Mouse (Mus musculus): ENCODE results near the gene Olfr1418.
"Not testable (repeated sequence)": the region's sequence is repeated elsewhere in the genome, so short reads cannot be mapped to it uniquely, and the experiment has no call there.

The Olfr1418 gene

GRCm38 (mm10) chr19:11860966-11861365 lies at the start of gene Olfr1418:
Olfr1418 (minus strand) TSS chr19:11861066.
- DNase-seq (ENCODE audit: low read depth): no peak

DNA sequence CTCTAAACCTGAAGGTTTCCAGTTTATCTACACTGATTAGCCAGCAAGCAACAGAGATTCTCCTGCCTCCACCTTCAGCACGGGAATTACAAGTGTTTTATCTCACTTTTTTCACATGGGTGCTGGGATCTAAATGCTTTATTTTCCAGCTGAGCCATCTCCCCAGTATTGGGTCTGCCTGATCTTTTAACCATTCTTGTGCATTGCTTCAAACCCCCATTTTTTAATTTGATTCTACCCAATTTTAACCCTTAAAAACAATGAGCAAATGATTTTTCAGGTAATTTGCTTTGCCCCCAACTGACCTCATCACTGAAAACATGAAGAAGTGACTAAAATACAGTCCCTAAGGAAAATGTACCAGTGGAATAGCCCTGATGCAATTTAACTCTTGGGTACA lies 25.4 kb upstream of the Olfr1418 start, which contains the start of gene Olfr1420:
Gene Olfr1420 (plus strand): TSS at position 301 of the 400 bp plus-strand sequence.
- no peak for DNase-seq (ENCODE audit: low read depth)

DNA sequence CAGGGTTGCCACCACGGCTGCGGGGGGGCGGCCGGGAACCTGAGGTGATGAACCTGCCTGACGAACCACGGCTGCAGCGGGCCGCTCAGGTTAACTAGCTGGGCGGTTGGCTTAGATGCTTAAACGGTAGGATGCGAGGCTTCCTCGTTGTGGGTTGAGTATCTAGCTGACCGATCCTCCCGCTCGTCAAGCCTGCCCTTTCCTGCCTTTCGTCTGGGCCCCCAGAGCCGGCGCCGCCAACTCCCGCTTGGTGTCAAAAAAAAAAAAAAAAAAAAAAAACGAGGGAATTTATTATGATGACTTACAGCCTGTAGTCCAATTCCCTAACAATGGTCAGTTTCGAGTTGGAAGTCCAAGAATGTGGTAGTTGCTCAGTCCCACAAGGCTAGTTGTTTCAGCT lies 17.5 kb upstream of the Olfr1418 start:
- DNase-seq (ENCODE audit: low read depth): not testable (repeated sequence)

DNA sequence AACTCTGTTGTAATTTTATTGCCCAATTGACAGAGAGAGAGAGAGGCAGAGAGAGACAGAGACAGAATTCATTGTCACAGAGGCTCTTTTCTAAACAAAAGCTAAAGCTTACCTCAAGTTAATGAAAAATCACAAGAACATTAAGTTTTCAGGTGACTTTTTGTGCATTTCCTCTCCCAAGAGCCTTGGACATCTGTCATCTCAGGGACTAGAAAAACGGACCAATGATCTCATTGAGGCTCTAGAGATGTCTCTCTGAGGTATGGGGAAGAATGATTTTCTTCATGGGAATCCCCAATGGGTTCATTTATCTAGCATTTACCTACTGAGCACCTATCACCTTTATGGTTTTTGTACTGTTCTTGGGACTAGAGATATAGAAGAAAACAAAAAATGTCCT lies 14.1 kb upstream of the Olfr1418 start, which contains the start of gene Olfr1419:
Gene Olfr1419 (minus strand): TSS at position 101 of the 400 bp plus-strand sequence.
- no peak for DNase-seq (ENCODE audit: low read depth)

DNA sequence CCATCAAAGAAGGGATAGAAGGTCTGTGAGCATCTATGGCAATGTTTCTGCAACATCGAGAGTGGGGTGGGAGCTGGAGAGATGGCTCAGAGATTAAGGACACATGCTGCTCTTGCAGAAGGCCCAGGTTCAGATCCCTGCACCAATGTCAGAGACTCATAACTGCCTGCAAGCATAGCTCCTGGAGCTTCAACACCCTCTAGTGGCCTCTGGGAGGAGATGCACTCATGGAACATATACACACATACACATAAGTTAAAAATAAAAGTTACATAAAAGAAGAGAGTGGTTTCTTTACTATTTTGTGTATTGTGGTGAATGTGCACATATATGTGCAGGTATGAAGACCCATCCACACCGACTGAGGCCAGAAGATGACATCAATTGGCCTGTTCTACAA lies 7.0 kb upstream of the Olfr1418 start:
- DNase-seq (ENCODE audit: low read depth): no peak

GRCm38 (mm10) chr19:11856506-11856905 lies 4.4 kb downstream of the Olfr1418 start:
- no peak for DNase-seq (ENCODE audit: low read depth)

GRCm38 (mm10) chr19:11854821-11855220 lies 6.0 kb downstream of the Olfr1418 start:
- DNase-seq (ENCODE audit: low read depth): no peak

- DNase-seq (ENCODE audit: low read depth): no peak
Measured at GRCm38 (mm10) chr19:11852652-11853051, 8.2 kb downstream of the Olfr1418 start.

- no peak for DNase-seq (ENCODE audit: low read depth)
Measured at GRCm38 (mm10) chr19:11846333-11846732, 14.5 kb downstream of the Olfr1418 start.

GRCm38 (mm10) chr19:11839119-11839518 lies 21.7 kb downstream of the Olfr1418 start, which contains the start of gene Olfr1417:
Olfr1417 (minus strand) TSS chr19:11839219.
- no peak for DNase-seq (ENCODE audit: low read depth)

DNA sequence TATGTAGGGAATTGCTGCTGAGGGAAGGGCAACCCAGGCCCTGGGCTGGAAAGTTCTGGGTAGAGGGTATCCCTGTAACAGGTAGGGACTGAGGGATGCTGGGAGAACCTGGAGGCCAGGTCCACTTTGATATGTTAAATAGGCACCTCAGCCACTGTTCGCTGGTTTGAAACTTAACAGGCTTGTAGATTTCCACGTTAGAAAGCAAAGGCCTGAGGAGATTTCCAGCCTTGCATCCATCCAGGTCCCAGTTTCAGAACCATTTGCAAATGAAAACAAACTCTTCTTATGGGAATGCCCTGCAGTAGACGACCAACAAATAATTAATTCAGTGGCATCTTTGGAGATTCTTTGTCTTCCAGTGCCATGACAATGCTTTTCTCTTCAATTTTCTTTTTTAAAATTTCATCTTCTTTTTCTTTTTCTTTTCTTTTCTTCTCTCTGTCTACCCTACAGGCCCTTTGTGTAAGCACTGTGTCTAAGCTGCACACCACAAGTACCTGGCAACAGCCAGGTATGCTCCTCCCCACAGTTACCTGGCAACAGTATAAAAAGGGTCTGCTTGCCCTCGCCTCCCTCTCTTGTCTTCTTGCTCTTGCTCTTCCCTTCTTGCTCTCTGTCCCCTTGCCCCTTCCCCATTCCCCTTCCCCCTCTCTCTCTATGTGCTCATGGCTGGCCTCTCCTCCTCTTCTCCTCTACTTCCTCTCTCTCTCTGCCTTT lies 37.4 kb downstream of the Olfr1418 start:
- no peak for DNase-seq (ENCODE audit: low read depth)

DNA sequence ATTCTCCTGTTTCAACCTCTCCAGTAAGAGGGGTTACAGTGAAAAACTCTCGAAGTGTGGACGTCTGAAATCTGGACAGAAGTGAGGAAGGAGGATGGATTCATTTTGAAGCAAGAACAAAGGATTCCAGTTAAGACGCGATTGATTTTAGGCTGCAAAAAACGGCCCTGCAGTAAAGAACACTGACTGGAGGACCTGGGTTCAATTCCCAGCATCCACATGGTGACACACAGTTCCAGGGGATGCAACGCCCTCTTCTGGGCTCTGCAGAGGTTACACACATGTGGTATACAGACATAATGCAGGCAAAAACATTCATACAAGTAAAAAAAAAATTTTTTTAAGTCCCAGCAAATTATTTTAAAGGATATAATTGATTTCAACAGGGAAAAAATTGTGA lies 40.7 kb downstream of the Olfr1418 start:
- DNase-seq (ENCODE audit: low read depth): peak; percentile 50

GRCm38 (mm10) chr19:11819800-11820199 lies 41.1 kb downstream of the Olfr1418 start:
- peak; percentile 94 for DNase-seq (ENCODE audit: low read depth)

DNA sequence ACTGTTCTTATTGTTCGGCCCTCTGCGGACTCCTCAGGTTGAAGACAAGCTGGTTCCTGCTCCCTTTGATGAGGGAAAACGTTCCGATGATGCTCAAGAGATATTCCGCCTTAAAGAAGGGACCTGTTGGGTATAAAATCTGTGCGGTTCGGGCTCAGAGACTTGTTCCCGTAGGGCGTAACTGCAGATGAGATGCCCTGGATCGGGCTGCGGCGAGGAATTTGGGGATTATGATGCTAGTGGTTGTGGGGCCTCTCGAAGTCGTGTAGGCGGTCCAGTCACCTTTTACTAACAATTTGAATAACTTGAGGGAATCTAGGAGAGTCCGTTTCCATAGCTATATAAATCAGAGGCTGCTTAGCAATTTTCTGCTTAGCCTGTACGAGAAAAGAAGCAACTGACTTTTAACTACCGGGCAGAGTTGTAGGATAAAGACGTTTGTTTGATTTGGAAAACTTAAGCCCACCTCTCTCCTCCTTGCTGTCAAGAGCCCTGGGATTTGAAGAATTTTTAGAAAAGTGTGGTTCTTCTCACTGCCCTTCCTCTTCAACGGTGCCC lies 41.6 kb downstream of the Olfr1418 start, which contains the start of gene Stx3:
Gene Stx3 (minus strand): TSS at position 261 of the 558 bp plus-strand sequence.
- peak; percentile 50 for DNase-seq (ENCODE audit: low read depth)

- DNase-seq (ENCODE audit: low read depth): peak; percentile 84
Measured at GRCm38 (mm10) chr19:11818199-11819142, 42.4 kb downstream of the Olfr1418 start.

- DNase-seq (ENCODE audit: low read depth): peak; percentile 38
Measured at GRCm38 (mm10) chr19:11817586-11817985, 43.3 kb downstream of the Olfr1418 start.

DNA sequence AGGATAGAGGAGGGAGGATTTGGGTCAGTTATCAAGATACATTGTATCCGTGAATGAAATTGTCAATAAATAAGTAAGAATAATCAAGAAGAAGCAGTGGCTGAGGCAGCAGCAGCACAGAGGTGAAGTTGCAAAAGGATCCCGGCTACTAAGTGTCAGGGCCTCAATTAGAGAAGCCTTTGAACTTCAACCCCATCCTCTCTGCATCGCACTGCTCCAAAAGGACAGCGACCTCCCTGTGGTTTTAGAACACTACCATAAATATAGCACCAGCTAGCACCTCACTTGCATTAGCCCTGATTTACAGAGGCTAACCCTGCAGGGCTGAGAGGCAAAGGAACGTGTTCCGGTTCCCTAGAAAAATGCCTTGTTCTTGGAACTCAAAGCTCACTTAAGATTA lies 44.2 kb downstream of the Olfr1418 start:
- DNase-seq (ENCODE audit: low read depth): no peak

GRCm38 (mm10) chr19:11814742-11815333 lies 46.0 kb downstream of the Olfr1418 start:
- no peak for DNase-seq (ENCODE audit: low read depth)

DNA sequence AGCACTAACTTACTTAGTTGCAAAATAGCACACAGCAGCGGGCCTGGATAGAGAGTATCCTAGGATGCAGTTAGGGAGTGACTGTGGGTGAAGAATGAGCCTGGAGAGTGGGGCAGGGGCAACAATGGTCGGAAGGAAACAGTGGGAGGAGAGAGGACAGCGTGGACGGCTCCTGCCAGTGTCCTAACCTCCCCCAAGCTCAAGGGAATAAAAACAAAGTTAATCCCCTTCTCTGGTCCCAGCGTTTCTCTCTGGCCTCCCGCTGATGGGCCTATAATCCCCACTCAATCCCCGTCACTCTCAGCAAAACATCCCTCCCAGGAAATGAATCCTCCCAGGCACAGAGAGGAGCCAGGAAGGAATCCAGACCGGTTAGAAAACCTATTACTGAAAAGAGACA lies 47.2 kb downstream of the Olfr1418 start:
- no peak for DNase-seq (ENCODE audit: low read depth)

- peak; percentile 82 for DNase-seq (ENCODE audit: low read depth)
Measured at GRCm38 (mm10) chr19:11813136-11813535, 47.7 kb downstream of the Olfr1418 start.

DNA sequence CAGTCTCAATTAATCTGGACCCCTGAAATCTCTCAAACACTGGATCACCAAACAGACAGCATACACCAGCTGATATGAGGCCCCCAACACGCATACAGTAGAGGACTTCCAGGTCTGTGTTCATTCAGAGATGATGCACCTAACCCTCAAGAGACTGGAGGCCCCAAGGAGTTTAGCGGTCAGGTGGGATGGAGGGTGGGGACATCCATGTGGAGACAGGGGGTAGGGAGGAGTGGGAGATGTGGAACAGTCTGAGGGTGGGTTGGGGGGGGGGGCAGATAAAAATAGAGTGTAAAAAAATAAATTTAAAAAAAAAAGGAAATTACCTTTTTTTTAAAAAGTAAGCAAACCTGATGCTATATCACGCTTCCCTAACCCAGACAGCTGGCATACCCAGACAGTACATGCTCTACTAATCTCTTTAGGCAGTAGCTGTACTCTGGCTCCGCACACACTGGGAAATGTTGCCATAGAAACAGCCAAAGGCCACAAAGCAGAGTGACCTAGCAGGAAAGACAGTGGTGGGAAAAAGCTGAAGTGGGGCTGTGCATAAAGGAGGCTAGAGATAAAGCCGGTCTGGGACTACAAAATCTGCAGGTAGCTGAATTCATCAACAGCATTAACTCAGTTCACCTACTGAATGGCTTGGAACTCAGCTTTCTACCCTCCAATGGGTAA lies 49.0 kb downstream of the Olfr1418 start:
- no peak for DNase-seq (ENCODE audit: low read depth)

Measured in NIH3T3 (cell line).